Mouse (Mus musculus) limb, embryonic 15.5 days (tissue): Measurements from ENCODE around the gene Iqcf3. TPM values are rescaled to one million over a fixed set of nuclear protein-coding genes. Genes with fewer than 3 reads are reported as not detected.

Experiments used
- ATAC-seq: fragments of 200-750 bp; cut with Nextera tagmentation; 2 replicates; pipeline ENCODE4 v1.8.0; 2017; ENCODE audit warnings: low read depth, moderate TSS enrichment; ENCODE audit not compliant: insufficient number of reproducible peaks, low FRiP score, low TSS enrichment
- H3K27ac ChIP-seq: fragments of 300-500 bp; sonication (generic); 2 replicates; pipeline ENCODE4 v1.5.1; 2015; ENCODE audit warnings: moderate library complexity, mild to moderate bottlenecking, inconsistent platforms
- H3K27me3 ChIP-seq: fragments of 300-500 bp; sonication (generic); 2 replicates; pipeline ENCODE4 v1.6.1; 2015; ENCODE audit warnings: inconsistent platforms
- H3K36me3 ChIP-seq: fragments of 300-500 bp; sonication (generic); 2 replicates; pipeline ENCODE4 v1.6.1; 2015; ENCODE audit warnings: inconsistent platforms
- H3K4me1 ChIP-seq: fragments of 300-500 bp; sonication (generic); 2 replicates; pipeline ENCODE4 v1.6.1; 2015; ENCODE audit warnings: inconsistent platforms
- H3K4me2 ChIP-seq: fragments of 300-500 bp; sonication (generic); 2 replicates; pipeline ENCODE4 v1.6.1; 2015; ENCODE audit warnings: mild to moderate bottlenecking, inconsistent platforms
- H3K4me3 ChIP-seq: fragments of 300-500 bp; sonication (generic); 2 replicates; pipeline ENCODE4 v1.5.1; 2015; ENCODE audit warnings: mild to moderate bottlenecking, inconsistent platforms
- H3K9ac ChIP-seq: fragments of 300-500 bp; sonication (generic); 2 replicates; pipeline ENCODE4 v1.6.1; 2015; ENCODE audit warnings: inconsistent platforms
- H3K9me3 ChIP-seq: fragments of 300-500 bp; sonication (generic); 2 replicates; pipeline ENCODE4 v1.6.1; 2016; ENCODE audit warnings: inconsistent platforms
- WGBS: fragments of 180-500 bp; shearing (Covaris S2); methylation state at CpG from one replicate; pipeline ENCODE4 v1.1.7; 2015; 5-methylcytosine and 5-hydroxymethylcytosine counted together
- polyA plus RNA-seq: library from polyadenylated mRNA; unstranded; fragments of >200 nt; fragmentation: Nextera tagmentation; extraction: Ambion mirVana; gene quantifications from 2 replicates; pipeline ENCODE4 v1.2.1, GENCODE M21; 2015

The Iqcf3 gene
- polyA plus RNA-seq, 1 experiment from 2014 or later, result not detected

DNA sequence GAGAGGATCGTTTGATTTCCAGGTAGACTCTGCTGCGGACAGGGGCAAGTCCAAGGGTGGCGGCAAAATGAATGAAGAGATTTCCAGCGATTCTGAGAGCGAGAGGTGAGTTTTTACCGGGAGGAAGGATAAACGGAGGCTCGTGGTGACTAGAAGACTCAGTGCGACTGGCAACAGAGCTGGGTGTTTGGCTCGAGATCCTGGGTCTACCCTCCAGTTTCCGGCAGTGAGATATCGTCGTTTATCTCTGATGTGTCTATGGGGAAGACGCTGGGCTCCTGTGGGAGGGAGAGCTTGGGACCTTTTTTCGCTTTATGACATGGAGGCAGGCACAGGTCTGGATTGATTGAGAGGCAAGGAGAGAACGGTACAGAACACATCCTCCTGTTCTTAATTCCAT, 83.8 kb downstream of the Iqcf3 start:
- peak overlapping the region; percentile 54 for H3K9ac ChIP-seq
- ATAC-seq, result no peak
- peaks cover 3% of the 10 kb centered on the region; the same call in 1 of the 2 replicates for H3K27me3 ChIP-seq
- no peaks in the 10 kb centered on the region for H3K9me3 ChIP-seq
- peak overlapping the region; percentile 82 for H3K4me3 ChIP-seq
- H3K4me1 ChIP-seq, result peaks cover 43% of the 10 kb centered on the region
- WGBS, result 3% methylated on average over 16 of the region's 16 CpGs
- H3K4me2 ChIP-seq, result peak overlapping the region; percentile 92
- peaks cover 30% of the 10 kb centered on the region for H3K36me3 ChIP-seq
- no peak overlapping the region for H3K27ac ChIP-seq

- Histone ChIP-seq H3K36me3 (peaks cover 28% of the 10 kb centered on the region), H3K4me3 (peak within 1 kb of the TSS; percentile 82), H3K27ac (peak within 1 kb of the TSS; percentile 87), H3K27me3 (peaks cover 3% of the 10 kb centered on the region; the same call in 1 of the 2 replicates), H3K9ac (peak within 1 kb of the TSS; percentile 54), H3K4me2 (peak within 1 kb of the TSS; percentile 92), H3K4me1 (peaks cover 47% of the 10 kb centered on the region), H3K9me3 (no peaks in the 10 kb centered on the region)
- peak; percentile 97 for ATAC-seq
- WGBS, result under 1% methylated on average over 41 of the region's 41 CpGs
Observed at GRCm38 (mm10) chr9:106476924-106477484, 84.4 kb downstream of the Iqcf3 start, which contains the start of gene Parp3. Gene Parp3 (minus strand): TSS chr9:106476949.

DNA sequence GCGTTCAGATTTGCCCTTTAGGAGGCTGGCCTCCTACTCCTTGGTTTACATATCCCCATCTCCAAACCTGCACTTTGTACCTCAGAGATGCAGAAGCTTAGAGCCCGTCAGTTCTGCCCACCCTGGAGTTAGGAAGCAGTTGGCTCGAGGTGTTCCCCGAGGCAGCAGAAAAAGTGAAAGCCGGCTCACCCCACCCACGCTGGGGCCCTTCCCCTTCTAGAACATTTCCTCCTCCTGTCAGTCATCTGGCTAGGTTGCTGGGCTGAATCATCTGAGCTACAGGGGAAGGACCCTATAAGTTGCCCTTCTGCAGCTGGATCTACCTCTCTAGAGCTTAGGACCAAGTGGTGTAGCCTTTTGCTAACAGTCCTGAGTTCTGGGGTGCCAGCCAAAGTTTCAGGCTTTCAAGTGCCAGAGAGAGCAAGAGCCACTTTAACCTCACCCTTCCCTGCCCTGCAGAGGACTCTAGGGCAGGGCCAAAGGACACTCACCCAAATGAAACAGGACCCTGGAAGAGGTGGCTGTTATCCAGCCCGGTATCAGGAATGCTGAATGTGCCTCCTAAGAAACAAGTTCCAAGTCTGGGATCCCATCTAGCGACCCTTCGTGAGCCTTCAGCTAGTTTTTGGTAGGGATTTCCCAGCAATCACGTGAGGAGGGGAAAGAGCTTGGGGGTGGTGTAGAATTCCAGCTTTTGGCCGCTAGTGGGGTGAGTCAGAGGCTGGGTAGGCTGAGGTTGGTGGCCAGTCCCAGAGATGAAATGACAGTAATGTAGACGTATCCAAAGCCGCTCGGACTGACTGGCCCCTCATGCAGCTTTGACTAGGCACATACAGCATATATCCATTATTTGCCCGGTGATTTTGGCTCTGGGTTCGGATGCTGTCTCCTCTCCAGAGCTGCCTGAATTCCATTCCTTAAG, 85.2 kb downstream of the Iqcf3 start:
- H3K4me2 ChIP-seq, result peak overlapping the region; percentile 49
- ATAC-seq, result peak; percentile 56
- peaks cover 3% of the 10 kb centered on the region; the same call in 1 of the 2 replicates for H3K27me3 ChIP-seq
- H3K4me1 ChIP-seq, result peaks cover 55% of the 10 kb centered on the region
- H3K27ac ChIP-seq, result peak overlapping the region; percentile 87
- no peaks in the 10 kb centered on the region for H3K9me3 ChIP-seq
- H3K36me3 ChIP-seq, result peaks cover 20% of the 10 kb centered on the region
- 19% methylated on average over 16 of the region's 16 CpGs for WGBS
- peak overlapping the region; percentile 23 for H3K4me3 ChIP-seq
- H3K9ac ChIP-seq, result peak overlapping the region; percentile 5; the same call in 1 of the 2 replicates

DNA sequence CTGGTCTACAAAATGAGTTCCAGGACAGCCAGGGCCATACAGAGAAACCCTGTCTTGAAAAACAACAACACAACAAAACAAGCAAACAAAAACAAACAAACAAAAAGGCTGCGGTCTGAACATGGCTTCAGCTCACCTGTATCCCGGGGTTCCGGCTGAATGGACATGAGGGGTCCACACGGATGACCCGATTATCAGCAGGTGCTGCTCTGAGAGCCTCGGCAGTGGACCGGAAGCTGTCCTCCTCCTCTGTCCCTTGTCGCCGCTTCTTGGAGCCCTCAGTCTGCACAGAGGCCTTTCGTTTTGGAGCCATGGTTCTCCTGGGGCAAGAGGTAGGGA, 85.8 kb downstream of the Iqcf3 start, which contains the start of gene Rrp9:
Gene Rrp9, plus strand, starts transcription at position 301 of the 339 bp plus-strand sequence.
- peaks cover 14% of the 10 kb centered on the region for H3K36me3 ChIP-seq
- H3K9ac ChIP-seq, result peak within 1 kb of the TSS; percentile 5; the same call in 1 of the 2 replicates
- peak within 1 kb of the TSS; percentile 23 for H3K4me3 ChIP-seq
- 85% methylated on average over 10 of the region's 10 CpGs for WGBS
- ATAC-seq, result no peak
- peak within 1 kb of the TSS; percentile 87 for H3K27ac ChIP-seq
- peaks cover 56% of the 10 kb centered on the region for H3K4me1 ChIP-seq
- no peaks in the 10 kb centered on the region for H3K9me3 ChIP-seq
- peaks cover 3% of the 10 kb centered on the region; the same call in 1 of the 2 replicates for H3K27me3 ChIP-seq
- H3K4me2 ChIP-seq, result peak within 1 kb of the TSS; percentile 49

GRCm38 (mm10) chr9:106475046-106475445, 86.4 kb downstream of the Iqcf3 start:
- ATAC-seq, result no peak
- Histone ChIP-seq H3K9me3 (no peaks in the 10 kb centered on the region), H3K4me1 (peaks cover 56% of the 10 kb centered on the region), H3K4me2 (no peak overlapping the region), H3K36me3 (peaks cover 8% of the 10 kb centered on the region), H3K27ac (no peak overlapping the region), H3K27me3 (peaks cover 3% of the 10 kb centered on the region; the same call in 1 of the 2 replicates), H3K9ac (no peak overlapping the region), H3K4me3 (no peak overlapping the region)
- WGBS, result 64% methylated on average over 7 of the region's 7 CpGs

- Histone ChIP-seq H3K9me3 (no peaks in the 10 kb centered on the region), H3K36me3 (0 out of 2 replicates have a peak, but pooled peaks cover 2% of the 10 kb centered on the region), H3K27ac (no peak overlapping the region), H3K27me3 (peaks cover 3% of the 10 kb centered on the region; the same call in 1 of the 2 replicates), H3K9ac (no peak overlapping the region), H3K4me1 (peaks cover 58% of the 10 kb centered on the region), H3K4me2 (0 out of 2 replicates have a peak overlapping the region, but pooled peaks have one; percentile 20), H3K4me3 (no peak overlapping the region)
- ATAC-seq, result no peak
- 8% methylated on average over 6 of the region's 6 CpGs for WGBS
Observed at GRCm38 (mm10) chr9:106474456-106474855, 87.0 kb downstream of the Iqcf3 start.

- no peak for ATAC-seq
- peaks cover 58% of the 10 kb centered on the region for H3K4me1 ChIP-seq
- H3K4me2 ChIP-seq, result no peak overlapping the region
- H3K4me3 ChIP-seq, result no peak overlapping the region
- H3K9ac ChIP-seq, result no peak overlapping the region
- H3K27me3 ChIP-seq, result peaks cover 3% of the 10 kb centered on the region; the same call in 1 of the 2 replicates
- H3K27ac ChIP-seq, result no peak overlapping the region
- no peaks in the 10 kb centered on the region for H3K9me3 ChIP-seq
- H3K36me3 ChIP-seq, result no peaks in the 10 kb centered on the region
- 79% methylated on average over 5 of the region's 5 CpGs for WGBS
Observed at GRCm38 (mm10) chr9:106473753-106474105, 87.7 kb downstream of the Iqcf3 start.

DNA sequence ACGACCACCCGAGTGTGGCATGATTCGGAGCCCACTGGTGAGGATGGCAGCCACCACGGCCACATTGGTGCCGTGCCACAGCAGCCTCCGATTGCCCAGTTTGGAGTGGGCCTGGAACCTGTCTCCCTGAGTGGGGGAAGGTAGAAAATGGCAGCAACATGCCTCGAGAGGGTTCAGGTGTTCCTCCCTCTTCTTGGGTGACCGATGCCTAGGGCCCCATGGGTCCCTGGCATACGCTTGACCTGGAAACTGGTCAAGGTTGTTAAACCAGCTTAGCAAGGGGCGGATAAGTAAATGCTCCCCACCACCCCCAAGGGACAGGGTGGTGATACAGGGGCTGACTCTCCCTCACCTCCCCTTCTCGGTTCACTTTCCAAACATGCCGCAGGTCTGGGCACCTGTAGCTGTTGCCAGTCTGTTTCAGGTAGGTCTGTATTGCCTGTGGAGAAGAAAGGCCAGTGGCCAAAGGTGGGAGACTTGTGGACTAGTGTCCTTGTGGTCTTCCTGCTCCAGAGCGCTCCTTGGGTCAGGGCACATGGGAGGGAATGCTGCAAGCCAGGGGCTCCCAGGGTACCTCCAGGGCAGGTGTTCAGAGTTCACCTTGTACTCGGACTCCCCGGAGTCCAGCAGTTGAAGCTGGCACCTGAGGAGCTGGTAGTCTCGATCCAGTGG, 88.2 kb downstream of the Iqcf3 start:
- H3K4me1 ChIP-seq, result peaks cover 53% of the 10 kb centered on the region
- H3K4me3 ChIP-seq, result no peak overlapping the region
- no peaks in the 10 kb centered on the region for H3K36me3 ChIP-seq
- ATAC-seq, result no peak
- no peak overlapping the region for H3K4me2 ChIP-seq
- WGBS, result 87% methylated on average over 16 of the region's 16 CpGs
- peaks cover 3% of the 10 kb centered on the region; the same call in 1 of the 2 replicates for H3K27me3 ChIP-seq
- no peak overlapping the region for H3K9ac ChIP-seq
- no peaks in the 10 kb centered on the region for H3K9me3 ChIP-seq
- H3K27ac ChIP-seq, result no peak overlapping the region

GRCm38 (mm10) chr9:106472321-106472720, 89.1 kb downstream of the Iqcf3 start:
- Histone ChIP-seq H3K4me1 (peaks cover 45% of the 10 kb centered on the region), H3K4me2 (no peak overlapping the region), H3K27ac (no peak overlapping the region), H3K36me3 (no peaks in the 10 kb centered on the region), H3K4me3 (no peak overlapping the region), H3K27me3 (peaks cover 3% of the 10 kb centered on the region; the same call in 1 of the 2 replicates), H3K9ac (no peak overlapping the region), H3K9me3 (no peaks in the 10 kb centered on the region)
- WGBS, result 69% methylated on average over 4 of the region's 4 CpGs
- no peak for ATAC-seq

DNA sequence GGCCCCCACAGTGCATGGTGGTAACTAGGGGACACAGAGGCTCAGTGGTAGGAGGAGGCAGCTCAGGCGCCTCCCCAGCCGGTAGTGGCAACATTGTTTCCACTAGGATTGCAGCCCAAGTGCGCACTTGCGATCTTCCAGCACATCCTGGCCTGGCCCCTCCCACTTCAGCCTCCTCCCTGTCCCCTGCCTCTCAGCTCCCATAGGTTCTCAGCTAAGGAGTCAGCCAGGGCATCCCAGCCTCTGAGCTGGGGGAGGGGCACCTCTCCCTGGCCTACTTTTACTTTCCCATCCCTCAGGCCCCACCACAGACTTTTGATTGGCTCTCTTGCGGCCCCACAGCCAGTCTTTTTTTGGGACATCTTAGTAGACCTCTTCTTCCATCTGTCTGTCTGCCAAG, 89.5 kb downstream of the Iqcf3 start:
- Histone ChIP-seq H3K4me1 (peaks cover 43% of the 10 kb centered on the region), H3K4me2 (peak overlapping the region; percentile 15), H3K4me3 (no peak overlapping the region), H3K36me3 (no peaks in the 10 kb centered on the region), H3K9me3 (no peaks in the 10 kb centered on the region), H3K27ac (no peak overlapping the region), H3K9ac (no peak overlapping the region), H3K27me3 (peaks cover 3% of the 10 kb centered on the region; the same call in 1 of the 2 replicates)
- no peak for ATAC-seq
- WGBS, result 10% methylated on average over 5 of the region's 5 CpGs

GRCm38 (mm10) chr9:106470991-106471750, 90.3 kb downstream of the Iqcf3 start:
- Histone ChIP-seq H3K27me3 (peaks cover 3% of the 10 kb centered on the region; the same call in 1 of the 2 replicates), H3K4me3 (no peak overlapping the region), H3K27ac (no peak overlapping the region), H3K4me2 (peak overlapping the region; percentile 15; the same call in 1 of the 2 replicates), H3K4me1 (peaks cover 38% of the 10 kb centered on the region), H3K36me3 (no peaks in the 10 kb centered on the region), H3K9ac (no peak overlapping the region), H3K9me3 (no peaks in the 10 kb centered on the region)
- no peak for ATAC-seq
- 67% methylated on average over 14 of the region's 14 CpGs for WGBS
